Mouse (Mus musculus) stomach, embryonic 15.5 days (tissue): ENCODE data around the gene Zkscan8. TPM values are rescaled to one million over a fixed set of nuclear protein-coding genes. Genes with fewer than 3 reads are reported as not detected.
"Not testable (repeated sequence)": the region's sequence is repeated elsewhere in the genome, so short reads cannot be mapped to it uniquely, and the experiment has no call there.

Experiments used
- ATAC-seq: fragments of 200-750 bp; cut with Nextera tagmentation; 2 replicates; pipeline ENCODE4 v1.8.0; 2017; ENCODE audit warnings: low read depth, moderate number of reproducible peaks, moderate TSS enrichment; ENCODE audit not compliant: insufficient read depth, low FRiP score
- H3K27ac ChIP-seq: fragments of 300-500 bp; sonication (generic); 2 replicates; pipeline ENCODE4 v1.5.1; 2015; ENCODE audit warnings: mild to moderate bottlenecking, inconsistent platforms
- H3K27me3 ChIP-seq: fragments of 300-500 bp; sonication (generic); replicated peaks from 2 replicates; pipeline ENCODE4 v1.6.1; 2015; ENCODE audit warnings: inconsistent platforms
- H3K36me3 ChIP-seq: fragments of 300-500 bp; sonication (generic); 2 replicates; pipeline ENCODE4 v1.6.1; 2015; ENCODE audit warnings: inconsistent platforms
- H3K4me1 ChIP-seq: fragments of 300-500 bp; sonication (generic); 2 replicates; pipeline ENCODE4 v1.6.1; 2015; ENCODE audit warnings: inconsistent platforms
- H3K4me2 ChIP-seq: fragments of 300-500 bp; sonication (generic); 2 replicates; pipeline ENCODE4 v1.6.1; 2015; ENCODE audit warnings: mild to moderate bottlenecking, inconsistent platforms
- H3K4me3 ChIP-seq: fragments of 300-500 bp; sonication (generic); replicated peaks from 2 replicates; pipeline ENCODE4 v1.5.1; 2015; ENCODE audit warnings: inconsistent platforms
- H3K9ac ChIP-seq: fragments of 300-500 bp; sonication (generic); 2 replicates; pipeline ENCODE4 v1.6.1; 2015; ENCODE audit warnings: inconsistent platforms
- H3K9me3 ChIP-seq: fragments of 300-500 bp; sonication (generic); 2 replicates; pipeline ENCODE4 v1.6.1; 2016; ENCODE audit warnings: inconsistent platforms
- WGBS: fragments of 180-500 bp; shearing (Covaris S2); methylation state at CpG from one replicate; pipeline ENCODE4 v1.1.7; 2015; 5-methylcytosine and 5-hydroxymethylcytosine counted together
- polyA plus RNA-seq: library from polyadenylated mRNA; unstranded; fragments of >200 nt; fragmentation: Nextera tagmentation; extraction: Ambion mirVana; gene quantifications from 2 replicates; pipeline ENCODE4 v1.2.1, GENCODE M21; 2015

Zkscan8 gene
- polyA plus RNA-seq: 5.4 and 5.5 TPM in 2 replicates

DNA sequence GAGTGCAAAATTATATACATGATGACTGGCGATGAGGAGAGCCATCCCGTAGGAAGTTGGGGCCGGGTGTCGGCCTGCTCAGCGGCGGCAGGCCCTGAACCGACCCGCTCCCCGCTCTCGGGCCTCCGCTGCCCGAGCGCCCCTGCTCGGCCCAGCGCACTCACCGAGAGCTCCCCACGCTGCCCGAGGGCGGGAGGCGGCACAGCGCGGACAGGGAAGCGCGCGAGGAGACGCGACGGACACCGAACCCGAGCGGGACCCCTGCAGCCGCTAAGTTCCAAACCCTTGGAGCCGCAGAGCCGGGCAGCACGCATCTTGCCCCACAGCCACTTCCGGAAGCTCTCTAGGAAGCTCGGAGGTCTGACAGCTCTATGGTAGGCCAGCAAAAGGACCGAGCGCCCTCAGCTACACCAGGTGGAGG lies at the start of gene Zkscan8:
Gene Zkscan8 (minus strand): TSS at position 340 of the 421 bp plus-strand sequence.
- no peaks in the 10 kb centered on the region for H3K4me1 ChIP-seq
- H3K4me2 ChIP-seq: peak within 1 kb of the TSS; percentile 65
- no peaks in the 10 kb centered on the region for H3K27me3 ChIP-seq
- WGBS: under 1% methylated on average over 39 of the region's 39 CpGs
- ATAC-seq: peak; percentile 97
- H3K9me3 ChIP-seq: no peaks in the 10 kb centered on the region
- H3K9ac ChIP-seq: peak within 1 kb of the TSS; percentile 90
- peak within 1 kb of the TSS; percentile 62 for H3K4me3 ChIP-seq
- H3K27ac ChIP-seq: peak within 1 kb of the TSS; percentile 87
- H3K36me3 ChIP-seq: peaks cover 6% of the 10 kb centered on the region; the same call in 1 of the 2 replicates

DNA sequence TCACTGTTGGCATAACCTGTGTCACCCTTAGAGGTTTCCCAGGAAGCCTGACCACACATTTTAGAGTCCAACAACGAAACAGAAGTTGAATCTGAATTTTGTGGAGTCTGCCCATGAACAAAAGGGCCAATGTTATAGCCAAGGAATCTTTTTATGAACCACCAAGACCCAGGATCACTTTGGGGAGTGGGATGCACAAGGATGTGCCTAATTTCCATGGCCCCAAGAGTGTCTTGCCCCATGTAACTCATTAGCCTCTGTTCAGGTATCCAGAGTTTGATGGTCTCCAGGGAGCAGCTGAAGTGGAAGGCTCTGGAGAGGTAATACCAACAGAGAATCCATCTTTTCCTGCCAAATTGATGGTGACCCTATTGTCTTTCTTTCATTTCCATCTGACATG lies 28.9 kb upstream of the Zkscan8 start, which contains the start of gene Olfr1535:
Gene Olfr1535 (minus strand): TSS at position 101 of the 400 bp plus-strand sequence.
- Histone ChIP-seq H3K36me3 (no peaks in the 10 kb centered on the region), H3K4me1 (no peaks in the 10 kb centered on the region), H3K4me3 (no peak within 1 kb of the TSS), H3K4me2 (no peak within 1 kb of the TSS), H3K9me3 (no peaks in the 10 kb centered on the region), H3K27ac (no peak within 1 kb of the TSS), H3K9ac (no peak within 1 kb of the TSS), H3K27me3 (no peaks in the 10 kb centered on the region)
- no peak for ATAC-seq
- 51% methylated on average over 1 of the region's 1 CpGs for WGBS

DNA sequence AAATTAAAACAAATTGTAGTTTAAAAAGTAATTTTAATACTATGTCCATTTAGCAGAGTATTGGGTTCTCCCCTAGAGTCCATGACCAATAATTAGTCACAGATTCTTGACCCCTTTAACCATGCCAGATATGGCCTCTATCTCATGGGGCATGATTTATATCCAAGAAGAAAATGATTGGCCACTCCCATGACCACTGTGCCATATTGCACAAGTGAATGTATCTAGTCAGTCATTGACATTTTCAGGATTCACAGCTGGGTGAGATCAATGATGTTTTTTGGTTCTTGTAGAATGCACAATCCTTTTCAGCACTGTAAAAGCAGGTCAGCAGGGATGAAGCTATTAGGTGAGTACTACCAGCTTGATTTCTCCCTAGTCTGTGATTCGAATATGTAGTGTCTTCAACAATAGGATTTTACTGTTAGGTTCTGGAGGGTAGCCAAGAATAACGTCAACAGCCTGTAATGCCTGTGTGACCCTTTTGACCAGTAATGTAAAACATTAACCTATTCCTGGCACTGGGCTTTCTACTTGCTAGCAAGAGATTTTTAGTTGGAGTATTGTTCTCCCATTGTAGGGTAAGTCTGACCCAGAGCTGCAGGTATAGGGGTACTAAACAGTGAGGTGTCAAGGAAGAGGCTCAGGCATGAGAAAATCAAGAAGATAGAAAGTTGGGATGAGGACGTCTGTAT lies 19.6 kb upstream of the Zkscan8 start:
- no peaks in the 10 kb centered on the region for H3K36me3 ChIP-seq
- H3K4me2 ChIP-seq: no peak overlapping the region
- H3K27me3 ChIP-seq: no peaks in the 10 kb centered on the region
- WGBS: 45% methylated on average over 3 of the region's 3 CpGs
- H3K4me1 ChIP-seq: no peaks in the 10 kb centered on the region
- no peaks in the 10 kb centered on the region for H3K9me3 ChIP-seq
- no peak overlapping the region for H3K9ac ChIP-seq
- no peak overlapping the region for H3K4me3 ChIP-seq
- H3K27ac ChIP-seq: no peak overlapping the region
- ATAC-seq: no peak

DNA sequence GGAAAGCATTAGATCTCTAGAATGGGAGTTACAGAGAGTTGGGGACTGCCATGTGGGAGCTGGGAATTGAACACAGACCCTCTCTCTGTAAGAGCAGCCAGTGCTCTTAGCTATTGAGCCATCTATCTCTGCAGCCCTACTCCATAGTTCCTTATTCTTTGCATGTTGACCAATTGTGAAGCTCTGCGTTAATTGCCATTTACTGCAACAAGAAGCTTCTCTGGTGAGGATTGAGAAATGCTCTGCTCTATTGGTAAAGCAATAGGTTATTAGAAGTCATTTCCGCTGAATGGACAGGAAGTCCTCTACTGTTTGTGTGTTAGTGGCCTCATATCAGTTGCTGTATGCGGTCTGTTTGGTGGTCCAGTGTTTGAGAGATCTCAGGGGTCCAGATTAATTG lies 18.6 kb upstream of the Zkscan8 start:
- Histone ChIP-seq H3K27me3 (no peaks in the 10 kb centered on the region), H3K4me1 (no peaks in the 10 kb centered on the region), H3K9me3 (no peaks in the 10 kb centered on the region), H3K27ac (no peak overlapping the region), H3K4me3 (no peak overlapping the region), H3K36me3 (no peaks in the 10 kb centered on the region), H3K4me2 (no peak overlapping the region), H3K9ac (no peak overlapping the region)
- 81% methylated on average over 3 of the region's 3 CpGs for WGBS
- ATAC-seq: no peak

DNA sequence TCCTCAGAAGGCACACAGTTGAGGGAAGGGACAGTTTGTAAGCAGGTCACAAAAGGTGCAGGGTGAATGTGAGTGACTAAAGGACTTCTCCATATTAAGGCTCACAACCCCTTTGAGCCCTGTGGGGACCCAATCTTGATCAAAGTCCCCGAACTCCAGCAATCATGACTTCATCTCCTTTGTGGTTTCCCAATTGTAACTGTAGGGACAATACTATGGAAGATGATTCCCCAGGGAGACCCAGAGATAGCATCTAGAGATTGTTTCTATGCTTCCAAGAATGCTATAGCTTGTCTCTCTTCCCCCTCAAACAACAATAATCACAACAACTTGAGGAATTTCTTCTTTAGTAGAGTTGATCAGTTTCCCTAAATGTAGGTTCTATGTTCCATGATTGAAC lies 11.8 kb upstream of the Zkscan8 start, which contains the start of gene Olfr1366:
Gene Olfr1366 (minus strand): TSS at position 101 of the 400 bp plus-strand sequence.
- H3K9me3 ChIP-seq: no peaks in the 10 kb centered on the region
- no peak within 1 kb of the TSS for H3K27ac ChIP-seq
- H3K4me2 ChIP-seq: no peak within 1 kb of the TSS
- no peak within 1 kb of the TSS for H3K9ac ChIP-seq
- no peak within 1 kb of the TSS for H3K4me3 ChIP-seq
- no peaks in the 10 kb centered on the region for H3K36me3 ChIP-seq
- 79% methylated on average over 1 of the region's 1 CpGs for WGBS
- no peaks in the 10 kb centered on the region for H3K4me1 ChIP-seq
- no peak for ATAC-seq
- H3K27me3 ChIP-seq: no peaks in the 10 kb centered on the region

DNA sequence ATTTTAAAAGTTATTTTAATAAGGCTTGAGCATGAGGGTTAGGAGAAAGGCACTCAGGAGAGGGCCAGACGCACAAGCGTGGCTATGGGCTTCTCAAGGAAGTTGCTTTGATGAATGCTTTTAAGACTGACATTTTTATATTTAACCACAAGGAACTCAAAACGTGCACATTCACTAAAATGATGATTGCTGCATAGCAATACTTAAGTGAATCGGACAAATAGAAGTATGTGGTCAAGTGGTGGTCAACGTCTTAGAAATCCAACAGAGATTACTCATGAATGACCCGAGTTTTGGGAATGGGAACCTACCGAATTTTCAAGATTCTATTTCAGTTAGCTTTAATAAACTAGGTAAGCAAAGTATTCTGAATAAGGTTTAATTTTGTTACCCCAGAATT lies 784 bp downstream of the Zkscan8 start:
- peak overlapping the region; percentile 49 for H3K4me2 ChIP-seq
- WGBS: 43% methylated on average over 7 of the region's 7 CpGs
- no peaks in the 10 kb centered on the region for H3K27me3 ChIP-seq
- no peaks in the 10 kb centered on the region for H3K4me1 ChIP-seq
- no peak overlapping the region for H3K9ac ChIP-seq
- H3K27ac ChIP-seq: no peak overlapping the region
- peaks cover 7% of the 10 kb centered on the region for H3K36me3 ChIP-seq
- no peak for ATAC-seq
- no peaks in the 10 kb centered on the region for H3K9me3 ChIP-seq
- H3K4me3 ChIP-seq: peak overlapping the region; percentile 25

DNA sequence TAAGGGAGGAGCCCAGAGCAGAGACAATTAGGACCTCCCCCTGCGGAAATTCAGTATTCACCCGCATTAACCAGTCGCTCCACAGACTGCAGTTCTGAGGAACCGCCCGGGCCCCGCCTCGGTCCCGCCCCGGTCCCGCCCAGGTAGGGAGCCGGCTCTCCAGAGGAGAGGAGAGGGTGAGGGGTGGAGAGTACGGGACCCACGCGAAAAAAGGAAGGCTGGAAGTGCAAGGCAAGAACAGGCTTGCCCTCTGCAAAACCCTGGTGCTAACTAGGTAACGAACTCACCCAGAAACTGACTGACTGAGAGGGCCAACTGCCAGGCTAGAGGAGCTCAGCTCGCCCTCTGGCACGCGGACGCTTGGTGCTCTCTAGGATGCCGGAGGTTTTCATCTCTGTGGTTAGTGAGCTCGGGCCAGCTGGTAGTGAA lies 24.7 kb downstream of the Zkscan8 start:
- peak; percentile 98 for ATAC-seq
- H3K4me3 ChIP-seq: peak overlapping the region; percentile 61

DNA sequence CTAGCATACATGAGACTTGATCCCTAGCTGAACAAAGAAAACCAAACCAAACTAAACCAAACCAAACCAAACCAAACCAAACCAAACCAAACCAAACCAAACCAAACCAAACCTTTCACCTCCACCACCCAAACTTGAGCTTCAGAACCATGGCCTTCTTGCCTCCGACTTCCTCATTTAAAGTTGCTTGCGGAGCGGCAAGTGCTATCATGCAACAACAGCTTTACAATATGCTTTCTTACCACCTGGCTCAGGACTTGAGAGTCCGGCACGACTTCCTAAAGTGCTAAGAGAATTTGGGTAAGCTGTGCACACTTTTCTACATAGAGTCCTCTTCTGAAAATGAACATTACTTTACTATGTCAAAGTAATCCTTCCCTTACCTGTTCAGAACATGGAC lies 28.6 kb downstream of the Zkscan8 start:
- WGBS: 93% methylated on average over 5 of the region's 5 CpGs
- H3K27ac ChIP-seq: no peak overlapping the region
- no peak overlapping the region for H3K4me3 ChIP-seq

More for the DNA sequence above, 24.7 kb downstream of the Zkscan8 start:
- H3K4me1 ChIP-seq: peaks cover 4% of the 10 kb centered on the region; the same call in 1 of the 2 replicates
- H3K36me3 ChIP-seq: no peaks in the 10 kb centered on the region
- H3K27me3 ChIP-seq: no peaks in the 10 kb centered on the region
- peak overlapping the region; percentile 87 for H3K27ac ChIP-seq
- peak overlapping the region; percentile 30; the same call in 1 of the 2 replicates for H3K9ac ChIP-seq
- WGBS: 0% methylated on average over 21 of the region's 21 CpGs
- peak overlapping the region; percentile 56 for H3K4me2 ChIP-seq
- H3K9me3 ChIP-seq: no peaks in the 10 kb centered on the region

DNA sequence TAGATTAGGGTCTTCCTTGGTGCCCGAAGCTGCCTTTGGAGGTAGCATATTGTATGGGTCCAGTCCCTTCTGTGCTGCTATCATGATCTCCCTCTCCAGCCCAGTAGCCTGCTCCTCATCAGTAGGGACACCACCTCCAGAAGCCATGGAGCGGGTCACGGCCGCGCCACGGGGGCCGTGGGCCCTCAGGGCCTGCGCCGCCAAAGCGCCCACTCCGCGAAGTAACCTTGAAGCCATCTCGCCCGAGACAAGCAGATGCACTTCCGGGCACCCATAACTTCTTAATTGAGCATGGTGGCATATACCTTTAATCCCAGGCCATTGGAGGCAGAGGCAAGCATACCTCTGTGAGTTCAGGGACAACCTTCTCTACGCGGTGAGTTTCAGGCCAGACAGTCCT lies 29.7 kb downstream of the Zkscan8 start, which contains the start of gene Gm11273:
Gene Gm11273 (minus strand): TSS at position 237 of the 400 bp plus-strand sequence.
- not testable (repeated sequence) for H3K27ac ChIP-seq, H3K4me1 ChIP-seq, H3K9me3 ChIP-seq, H3K4me2 ChIP-seq, H3K4me3 ChIP-seq, ATAC-seq, H3K27me3 ChIP-seq, H3K9ac ChIP-seq, H3K36me3 ChIP-seq
- 91% methylated on average over 17 of the region's 17 CpGs for WGBS

More for the DNA sequence above, 28.6 kb downstream of the Zkscan8 start:
- no peaks in the 10 kb centered on the region for H3K9me3 ChIP-seq
- H3K9ac ChIP-seq: no peak overlapping the region
- peaks cover 4% of the 10 kb centered on the region; the same call in 1 of the 2 replicates for H3K4me1 ChIP-seq
- no peaks in the 10 kb centered on the region for H3K36me3 ChIP-seq
- H3K4me2 ChIP-seq: no peak overlapping the region
- ATAC-seq: no peak
- no peaks in the 10 kb centered on the region for H3K27me3 ChIP-seq

DNA sequence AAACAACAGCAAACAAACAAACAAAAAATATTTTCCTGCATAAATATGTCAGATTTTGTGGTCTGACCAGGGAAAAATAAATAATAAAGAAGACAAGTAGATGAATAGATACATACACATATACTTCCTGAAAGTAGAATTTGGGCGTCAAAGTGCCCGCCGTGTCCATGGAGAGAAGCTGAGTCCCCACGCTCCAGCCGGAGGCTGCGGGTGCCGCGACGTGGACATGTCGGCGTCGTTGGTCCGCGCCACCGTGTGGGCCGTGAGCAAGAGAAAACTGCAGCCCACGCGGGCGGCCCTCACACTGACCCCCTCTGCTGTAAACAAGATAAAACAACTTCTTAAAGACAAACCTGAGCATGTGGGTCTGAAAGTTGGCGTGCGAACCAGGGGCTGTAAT lies 35.8 kb downstream of the Zkscan8 start, which contains the start of gene AK157302:
Gene AK157302 (plus strand): TSS at position 144 of the 400 bp plus-strand sequence.
- ATAC-seq: no peak
- Histone ChIP-seq H3K4me1 (no peaks in the 10 kb centered on the region), H3K4me2 (no peak within 1 kb of the TSS), H3K4me3 (no peak within 1 kb of the TSS), H3K9ac (no peak within 1 kb of the TSS), H3K27ac (no peak within 1 kb of the TSS), H3K36me3 (no peaks in the 10 kb centered on the region), H3K27me3 (no peaks in the 10 kb centered on the region), H3K9me3 (no peaks in the 10 kb centered on the region)
- WGBS: 89% methylated on average over 21 of the region's 21 CpGs

DNA sequence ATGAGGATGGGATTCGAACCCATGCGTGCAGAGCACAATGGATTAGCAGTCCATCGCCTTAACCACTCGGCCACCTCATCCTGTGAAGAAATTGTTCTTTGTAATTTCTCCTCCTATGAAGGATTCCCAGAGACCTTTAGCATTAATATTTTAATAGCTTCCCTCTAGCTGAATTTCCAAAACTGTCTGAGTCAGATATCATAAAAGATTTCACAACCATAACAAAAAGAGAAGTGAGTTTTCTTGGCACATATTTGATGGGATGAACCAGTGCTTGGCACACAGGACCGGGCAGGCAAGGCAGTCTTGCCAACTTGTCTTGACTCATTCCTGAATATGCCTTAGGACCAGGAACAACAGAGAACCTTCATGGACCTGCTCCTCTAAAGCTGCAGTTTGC lies 38.1 kb downstream of the Zkscan8 start:
- H3K27me3 ChIP-seq: no peaks in the 10 kb centered on the region
- WGBS: 89% methylated on average over 5 of the region's 5 CpGs
- no peak for ATAC-seq

DNA sequence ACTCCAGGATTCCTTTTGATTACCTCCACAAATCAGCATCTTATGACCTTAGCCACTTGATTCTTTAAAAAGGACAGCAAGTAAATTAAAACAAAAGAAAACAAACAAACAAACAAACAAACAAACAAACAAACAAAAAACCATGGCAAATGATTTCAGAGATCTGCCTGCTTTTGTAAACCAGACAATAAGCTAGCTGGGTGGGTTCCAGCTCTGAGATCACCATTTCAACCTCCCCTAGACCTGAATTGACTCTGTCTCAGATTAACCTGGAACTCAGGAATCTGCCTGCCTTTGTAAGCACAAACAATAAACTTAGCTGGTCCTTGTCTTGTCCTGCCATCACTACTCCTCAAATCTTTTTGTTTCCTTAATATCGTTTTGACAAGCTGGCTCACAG lies 44.0 kb downstream of the Zkscan8 start:
- Histone ChIP-seq H3K36me3 (no peaks in the 10 kb centered on the region), H3K4me3 (no peak overlapping the region), H3K4me1 (no peaks in the 10 kb centered on the region), H3K9me3 (no peaks in the 10 kb centered on the region), H3K27me3 (no peaks in the 10 kb centered on the region), H3K9ac (no peak overlapping the region), H3K27ac (no peak overlapping the region), H3K4me2 (no peak overlapping the region)
- 84% methylated on average over 1 of the region's 1 CpGs for WGBS
- ATAC-seq: no peak

More for the DNA sequence above, 38.1 kb downstream of the Zkscan8 start:
- H3K4me1 ChIP-seq: no peaks in the 10 kb centered on the region
- H3K36me3 ChIP-seq: no peaks in the 10 kb centered on the region
- no peaks in the 10 kb centered on the region for H3K9me3 ChIP-seq
- no peak overlapping the region for H3K9ac ChIP-seq
- H3K4me3 ChIP-seq: no peak overlapping the region
- H3K4me2 ChIP-seq: no peak overlapping the region
- H3K27ac ChIP-seq: no peak overlapping the region
